Mouse (Mus musculus) induced T-regulatory cell, adult 2 months (primary cell): ENCODE data around the gene Parn.
A peak's percentile ranks its signal among the peaks of the same experiment; 100 is the strongest.

Experiments
- DNase-seq: peaks from one replicate; pipeline ENCODE4 v3.0.0-alpha.2; 2012; ENCODE audit warnings: low read depth

Gene Parn

GRCm38 (mm10) chr16:13556446-13556845 is 111.5 kb downstream of the Parn start:
- no peak for DNase-seq

GRCm38 (mm10) chr16:13550667-13551066 is 117.3 kb downstream of the Parn start:
- DNase-seq: no peak

GRCm38 (mm10) chr16:13549976-13550375 is 118.0 kb downstream of the Parn start:
- DNase-seq: no peak

GRCm38 (mm10) chr16:13541816-13542215 is 126.2 kb downstream of the Parn start:
- no peak for DNase-seq

GRCm38 (mm10) chr16:13541121-13541747 is 126.7 kb downstream of the Parn start:
- DNase-seq: no peak

- no peak for DNase-seq
Observed at GRCm38 (mm10) chr16:13538933-13539648, 128.9 kb downstream of the Parn start.

GRCm38 (mm10) chr16:13538213-13538932 is 129.6 kb downstream of the Parn start:
- DNase-seq: no peak

- DNase-seq: no peak
Observed at GRCm38 (mm10) chr16:13536404-13536803, 131.6 kb downstream of the Parn start.

GRCm38 (mm10) chr16:13535856-13536255 is 132.1 kb downstream of the Parn start:
- DNase-seq: no peak

- peak; percentile 27 for DNase-seq
Observed at GRCm38 (mm10) chr16:13532840-13533239, 135.1 kb downstream of the Parn start.

GRCm38 (mm10) chr16:13531279-13531678 is 136.7 kb downstream of the Parn start:
- DNase-seq: no peak

GRCm38 (mm10) chr16:13521359-13521758 is 146.6 kb downstream of the Parn start:
- DNase-seq: no peak

GRCm38 (mm10) chr16:13520301-13520700 is 147.7 kb downstream of the Parn start:
- no peak for DNase-seq

- DNase-seq: no peak
Observed at GRCm38 (mm10) chr16:13516214-13516613, 151.8 kb downstream of the Parn start.

GRCm38 (mm10) chr16:13515524-13515923 is 152.4 kb downstream of the Parn start:
- DNase-seq: no peak

GRCm38 (mm10) chr16:13505055-13505454 is 162.9 kb downstream of the Parn start:
- no peak for DNase-seq

- DNase-seq: no peak
Observed at GRCm38 (mm10) chr16:13504476-13504875, 163.5 kb downstream of the Parn start.

GRCm38 (mm10) chr16:13498923-13499322 is 169.0 kb downstream of the Parn start:
- DNase-seq: no peak

- DNase-seq: no peak
Observed at GRCm38 (mm10) chr16:13493981-13494380, 174.0 kb downstream of the Parn start.

GRCm38 (mm10) chr16:13492996-13493395 is 175.0 kb downstream of the Parn start:
- no peak for DNase-seq

- DNase-seq: no peak
Observed at GRCm38 (mm10) chr16:13491776-13492175, 176.2 kb downstream of the Parn start.
